Mouse (Mus musculus) MEL (cell line): ENCODE data around the gene Rab3a. TPM values are rescaled to one million over a fixed set of nuclear protein-coding genes. Genes with fewer than 3 reads are reported as not detected.

Experiments
- DNase-seq: peaks from one replicate; pipeline ENCODE4 v3.0.0; 2011; ENCODE audit warnings: low read depth, low spot score
- H3K27ac ChIP-seq: 2 replicates; pipeline ENCODE4 v1.5.1; 2012; ENCODE audit warnings: low read depth, mild to moderate bottlenecking, control low read depth, low read length, moderate library complexity; ENCODE audit not compliant: control insufficient read depth
- H3K27me3 ChIP-seq, 2 experiments: fragments of 150-350 bp in 1 of 2; sonication (generic) in 1 of 2; 2 replicates each; pipeline ENCODE4 v1.6.1; 2012; ENCODE audit warnings: low read length in 2 of 2, mild to moderate bottlenecking in 2 of 2, improper control_type of control experiment in 1 of 2, moderate library complexity in 1 of 2; ENCODE audit not compliant: insufficient read depth in 2 of 2, control insufficient read depth in 1 of 2
- H3K36me3 ChIP-seq, 2 experiments: 2 replicates each; pipeline ENCODE4 v1.6.1; 2012 to 2014; ENCODE audit warnings: low read length in 2 of 2, improper control_type of control experiment in 1 of 2, inconsistent platforms in 1 of 2, mild to moderate bottlenecking in 1 of 2; ENCODE audit not compliant: insufficient read depth in 2 of 2, control insufficient read depth in 1 of 2
- H3K4me1 ChIP-seq, 2 experiments: fragments of 150-350 bp in 1 of 2; sonication (generic) in 1 of 2; 2 replicates each; pipeline ENCODE4 v1.6.1; 2012; ENCODE audit warnings: low read length in 2 of 2, improper control_type of control experiment in 1 of 2, mild to moderate bottlenecking in 1 of 2; ENCODE audit not compliant: insufficient read depth in 2 of 2, control insufficient read depth in 1 of 2
- H3K4me3 ChIP-seq, 2 experiments: fragments of 150-350 bp in 1 of 2; sonication (generic) in 1 of 2; 2 replicates each; pipeline ENCODE4 v1.5.1; 2012; ENCODE audit warnings: low read depth in 2 of 2, low read length in 2 of 2, mild to moderate bottlenecking in 2 of 2, moderate library complexity in 2 of 2, control low read depth in 1 of 2, improper control_type of control experiment in 1 of 2; ENCODE audit not compliant: control insufficient read depth in 1 of 2, insufficient read depth in 1 of 2
- H3K79me2 ChIP-seq: 2 replicates; pipeline ENCODE4 v1.6.1; 2012; ENCODE audit warnings: mild to moderate bottlenecking, low read length, moderate library complexity; ENCODE audit not compliant: control insufficient read depth, poor library complexity, insufficient read depth
- H3K9ac ChIP-seq: 2 replicates; pipeline ENCODE4 v1.6.1; 2012; ENCODE audit warnings: low read depth, mild to moderate bottlenecking, control low read depth, low read length, moderate library complexity; ENCODE audit not compliant: control insufficient read depth, poor library complexity, severe bottlenecking
- H3K9me3 ChIP-seq: fragments of 150-350 bp; sonication (generic); replicated peaks from 2 replicates; pipeline ENCODE4 v1.6.1; 2012; ENCODE audit warnings: mild to moderate bottlenecking, low read length, improper control_type of control experiment, moderate library complexity; ENCODE audit not compliant: insufficient read depth
- BHLHE40 ChIP-seq: IDR thresholded peaks from 2 replicates; pipeline ENCODE4 v1.6.1; 2012; ENCODE audit warnings: low read depth, mild to moderate bottlenecking, inconsistent platforms, low read length, improper control_type of control experiment, borderline replicate concordance
- CHD2 ChIP-seq: IDR thresholded peaks from 2 replicates; pipeline ENCODE4 v1.6.1; 2011; ENCODE audit warnings: low read length, improper control_type of control experiment
- E2F4 ChIP-seq: IDR thresholded peaks from 2 replicates; pipeline ENCODE4 v1.6.1; 2011; ENCODE audit warnings: low read depth, low read length, improper control_type of control experiment, borderline replicate concordance
- ELF1 ChIP-seq: IDR thresholded peaks from 2 replicates; pipeline ENCODE4 v1.6.1; 2014; ENCODE audit warnings: low read depth, mild to moderate bottlenecking, inconsistent platforms, low read length, improper control_type of control experiment, moderate library complexity
- EP300 ChIP-seq, 2 experiments: IDR thresholded peaks; 2 replicates each; pipeline ENCODE4 v1.6.1; 2011; ENCODE audit warnings: improper control_type of control experiment in 2 of 2, low read length in 2 of 2, low read depth in 1 of 2, mild to moderate bottlenecking in 1 of 2
- ETS1 ChIP-seq: IDR thresholded peaks from 2 replicates; pipeline ENCODE4 v1.6.1; 2012; ENCODE audit warnings: low read depth, mild to moderate bottlenecking, inconsistent platforms, low read length, improper control_type of control experiment, moderate library complexity
- GATA1 ChIP-seq: IDR thresholded peaks from 2 replicates; pipeline ENCODE4 v1.6.1; 2011; ENCODE audit warnings: low read depth, low read length, improper control_type of control experiment
- MEF2A ChIP-seq: IDR thresholded peaks from 2 replicates; pipeline ENCODE4 v1.6.1; 2014; ENCODE audit warnings: low read depth, mild to moderate bottlenecking, inconsistent platforms, low read length, improper control_type of control experiment; ENCODE audit not compliant: poor library complexity, insufficient replicate concordance, severe bottlenecking; ENCODE audit errors: extremely low read depth
- NRF1 ChIP-seq: IDR thresholded peaks from 2 replicates; pipeline ENCODE4 v1.6.1; 2014; ENCODE audit warnings: low read depth, mild to moderate bottlenecking, inconsistent platforms, low read length, improper control_type of control experiment, moderate library complexity; ENCODE audit not compliant: poor library complexity, insufficient read depth, severe bottlenecking
- RAD21 ChIP-seq: IDR thresholded peaks from 2 replicates; pipeline ENCODE4 v1.6.1; 2011; ENCODE audit warnings: mild to moderate bottlenecking, low read depth, low read length, improper control_type of control experiment
- RCOR1 ChIP-seq: IDR thresholded peaks from 2 replicates; pipeline ENCODE4 v1.6.1; 2012; ENCODE audit warnings: low read depth, mild to moderate bottlenecking, inconsistent platforms, low read length, improper control_type of control experiment
- TAL1 ChIP-seq: IDR thresholded peaks from 2 replicates; pipeline ENCODE4 v1.6.1; 2012; ENCODE audit warnings: mild to moderate bottlenecking, inconsistent platforms, low read length, moderate library complexity, mixed read lengths
- TCF12 ChIP-seq: IDR thresholded peaks from 2 replicates; pipeline ENCODE4 v1.6.1; 2014; ENCODE audit warnings: low read depth, mild to moderate bottlenecking, inconsistent platforms, low read length, improper control_type of control experiment, moderate library complexity
- UBTF ChIP-seq: IDR thresholded peaks from 2 replicates; pipeline ENCODE4 v1.6.1; 2012; ENCODE audit warnings: low read depth, mild to moderate bottlenecking, inconsistent platforms, low read length, improper control_type of control experiment, moderate library complexity, borderline replicate concordance; ENCODE audit not compliant: insufficient read depth
- ZKSCAN1 ChIP-seq: IDR thresholded peaks from 2 replicates; pipeline ENCODE4 v1.6.1; 2012; ENCODE audit warnings: low read depth, mild to moderate bottlenecking, inconsistent platforms, low read length, improper control_type of control experiment, moderate library complexity
- ZMIZ1 ChIP-seq: IDR thresholded peaks from 2 replicates; pipeline ENCODE4 v1.6.1; 2012; ENCODE audit warnings: low read depth, mild to moderate bottlenecking, inconsistent platforms, low read length, improper control_type of control experiment, moderate library complexity
- polyA plus RNA-seq, 2 experiments: library from polyadenylated mRNA; stranded (reverse) in 1 of 2; unstranded in 1 of 2; fragments of >175 nt in 1 of 2; fragments of >200 nt in 1 of 2; gene quantifications; 2 replicates each; pipeline versions ENCODE4 v1.2.1 to v1.2.4; 2012; ENCODE audit warnings: low replicate concordance in 2 of 2, low read depth in 1 of 2; ENCODE audit not compliant: insufficient read length in 2 of 2, insufficient read depth in 1 of 2, missing spikeins in 1 of 2
- total RNA-seq: library from RNA; depleted of rRNA; stranded (reverse); fragments of 300-350 nt; gene quantifications from 2 replicates; pipeline ENCODE4 v1.2.3, GENCODE M21; 2012; rRNA removed

Gene Rab3a
- total and polyA plus RNA-seq, 3 experiments, result 1.8 to 5.6 TPM; not detected in 1

GRCm38 (mm10) chr8:70808239-70808638 is 53.8 kb downstream of the Rab3a start, which contains the start of gene Il12rb1:
Gene Il12rb1, plus strand, starts transcription at chr8:70808449.
- H3K4me3 ChIP-seq, result no peak within 1 kb of the TSS

More at GRCm38 (mm10) chr8:70808239-70808638, 53.8 kb downstream of the Rab3a start, which contains the start of gene Il12rb1:
- H3K9me3 ChIP-seq, result no peaks in the 10 kb centered on the region
- TF ChIP-seq RCOR1 (no peak), GATA1 (no peak), CHD2 (no peak), UBTF (no peak), ZKSCAN1 (no peak), TCF12 (no peak), RAD21 (no peak), NRF1 (no peak), TAL1 (no peak), E2F4 (no peak), MEF2A (no peak), ETS1 (no peak), BHLHE40 (no peak), ELF1 (no peak), ZMIZ1 (no peak), EP300 (IDR thresholded peaks at IDR 0.05; ENCODE audit: low read depth in 1 of 2, low read length in 2 of 2) (no peak)
- H3K9ac ChIP-seq, result no peak within 1 kb of the TSS
- H3K79me2 ChIP-seq, result no peaks in the 10 kb centered on the region; the same call in 1 of the 2 replicates
- DNase-seq, result no peak
- H3K27me3 ChIP-seq, result no peaks in the 10 kb centered on the region
- no peak within 1 kb of the TSS for H3K27ac ChIP-seq
- H3K36me3 ChIP-seq, result peaks cover 0 to 4% of the 10 kb centered on the region in 2 experiments; a peak in 1 of 4 replicates
- peaks cover 0 to 14% of the 10 kb centered on the region in 2 experiments; a peak in 3 of 4 replicates for H3K4me1 ChIP-seq

Other genes with a start within 250 kb of the Rab3a start
- gene Rex1bd, start 247.9 kb upstream of the Rab3a start, total RNA-seq, result 200 and 204 TPM in 2 replicates
- gene Rex1bd, start 247.9 kb upstream of the Rab3a start, polyA plus RNA-seq, result 100 to 1,000 TPM in 1 of 2 experiments, not detected in 1; 145 TPM
- 3,582 and 3,633 TPM in 2 replicates for gene Uba52, start 243.9 kb upstream of the Rab3a start, total RNA-seq
- 1,000 to 10,000 TPM in 1 of 2 experiments, not detected in 1; 2,814 TPM for gene Uba52, start 243.9 kb upstream of the Rab3a start, polyA plus RNA-seq
- 212 and 215 TPM in 2 replicates for gene Fkbp8, start 227.0 kb upstream of the Rab3a start, total RNA-seq
- gene Fkbp8, start 227.0 kb upstream of the Rab3a start, polyA plus RNA-seq, result 100 to 1,000 TPM in 1 of 2 experiments, not detected in 1; 349 TPM
- gene Kxd1, start 226.7 kb upstream of the Rab3a start, total RNA-seq, result 49.1 and 54.4 TPM in 2 replicates
- 10 to 100 TPM in 1 of 2 experiments, not detected in 1; 77.4 TPM for gene Kxd1, start 226.7 kb upstream of the Rab3a start, polyA plus RNA-seq
- gene Ell, start 215.2 kb upstream of the Rab3a start, total RNA-seq, result 10.8 and 12.4 TPM in 2 replicates
- gene Ell, start 215.2 kb upstream of the Rab3a start, polyA plus RNA-seq, result 10 to 100 TPM in 1 of 2 experiments, not detected in 1; 25.9 TPM
- 84.1 and 90.9 TPM in 2 replicates for gene Isyna1, start 160.3 kb upstream of the Rab3a start, total RNA-seq
- gene Isyna1, start 160.3 kb upstream of the Rab3a start, polyA plus RNA-seq, result 100 to 1,000 TPM in 1 of 2 experiments, not detected in 1; 189 TPM
- 80.2 and 84.9 TPM in 2 replicates for gene Ssbp4, start 145.8 kb upstream of the Rab3a start, total RNA-seq
- gene Ssbp4, start 145.8 kb upstream of the Rab3a start, polyA plus RNA-seq, result 100 to 1,000 TPM in 1 of 2 experiments, not detected in 1; 212 TPM
- 0.20 and 0.39 TPM in 2 replicates for gene Lrrc25, start 138.5 kb upstream of the Rab3a start, total RNA-seq
- gene Lrrc25, start 138.5 kb upstream of the Rab3a start, polyA plus RNA-seq, result 1 to 10 TPM in 1 of 2 experiments, not detected in 1; 1.1 TPM
- gene Gdf15, start 122.2 kb upstream of the Rab3a start, total RNA-seq, result 0.15 and 1.8 TPM in 2 replicates
- under 1 TPM in 1 of 2 experiments, not detected in 1; 0.63 TPM for gene Gdf15, start 122.2 kb upstream of the Rab3a start, polyA plus RNA-seq
- 12.6 and 13.7 TPM in 2 replicates for gene Pgpep1, start 94.3 kb upstream of the Rab3a start, total RNA-seq
- gene Pgpep1, start 94.3 kb upstream of the Rab3a start, polyA plus RNA-seq, result 10 to 100 TPM in 1 of 2 experiments, not detected in 1; 19.5 TPM
- gene Lsm4, start 81.4 kb upstream of the Rab3a start, total RNA-seq, result 152 and 172 TPM in 2 replicates
- 1,000 to 10,000 TPM in 1 of 2 experiments, 100 to 1,000 TPM in 1; 514 to 2,024 TPM for gene Lsm4, start 81.4 kb upstream of the Rab3a start, polyA plus RNA-seq
- 11.1 and 16.5 TPM in 2 replicates for gene Jund, start 55.7 kb upstream of the Rab3a start, total RNA-seq
- gene Jund, start 55.7 kb upstream of the Rab3a start, polyA plus RNA-seq, result 10 to 100 TPM in 1 of 2 experiments, not detected in 1; 18.8 TPM
- 0.03 TPM in 1 of 2 replicates, not detected in the other for gene Iqcn, start 51.2 kb upstream of the Rab3a start, total RNA-seq
- not detected for gene Iqcn, start 51.2 kb upstream of the Rab3a start, polyA plus RNA-seq
- gene Gm3336, start 36.1 kb upstream of the Rab3a start, total RNA-seq, result 0.19 and 0.20 TPM in 2 replicates
- under 1 TPM in 1 of 2 experiments, not detected in 1; 0.72 TPM for gene Gm3336, start 36.1 kb upstream of the Rab3a start, polyA plus RNA-seq
- gene Pde4c, start 31.0 kb upstream of the Rab3a start, total RNA-seq, result 0.65 and 0.75 TPM in 2 replicates
- gene Pde4c, start 31.0 kb upstream of the Rab3a start, polyA plus RNA-seq, result 1 to 10 TPM in 1 of 2 experiments, not detected in 1; 3.0 TPM
- gene Mpv17l2, start 6.3 kb downstream of the Rab3a start, total RNA-seq, result 41.9 and 52.8 TPM in 2 replicates
- 100 to 1,000 TPM in 1 of 2 experiments, not detected in 1; 102 TPM for gene Mpv17l2, start 6.3 kb downstream of the Rab3a start, polyA plus RNA-seq
- 23.7 and 25.4 TPM in 2 replicates for gene Pik3r2, start 22.0 kb downstream of the Rab3a start, total RNA-seq
- gene Pik3r2, start 22.0 kb downstream of the Rab3a start, polyA plus RNA-seq, result 10 to 100 TPM in 1 of 2 experiments, not detected in 1; 37.8 TPM
- 10.4 and 13.5 TPM in 2 replicates for gene Mast3, start 50.4 kb downstream of the Rab3a start, total RNA-seq
- 10 to 100 TPM in 1 of 2 experiments, not detected in 1; 54.7 TPM for gene Mast3, start 50.4 kb downstream of the Rab3a start, polyA plus RNA-seq
- 1.2 and 1.4 TPM in 2 replicates for gene Il12rb1, start 53.8 kb downstream of the Rab3a start, total RNA-seq
- gene Il12rb1, start 53.8 kb downstream of the Rab3a start, polyA plus RNA-seq, result 1 to 10 TPM in 1 of 2 experiments, not detected in 1; 2.2 TPM
- gene Arrdc2, start 85.0 kb downstream of the Rab3a start, total RNA-seq, result 10.0 and 13.1 TPM in 2 replicates
- gene Arrdc2, start 85.0 kb downstream of the Rab3a start, polyA plus RNA-seq, result 10 to 100 TPM in 1 of 2 experiments, not detected in 1; 22.5 TPM
- 7.3 and 8.9 TPM in 2 replicates for gene Kcnn1, start 108.6 kb downstream of the Rab3a start, total RNA-seq
- 10 to 100 TPM in 1 of 2 experiments, not detected in 1; 10.7 TPM for gene Kcnn1, start 108.6 kb downstream of the Rab3a start, polyA plus RNA-seq
- 47.5 and 47.6 TPM in 2 replicates for gene Ccdc124, start 119.3 kb downstream of the Rab3a start, total RNA-seq
- 10 to 100 TPM in 1 of 2 experiments, not detected in 1; 87.1 TPM for gene Ccdc124, start 119.3 kb downstream of the Rab3a start, polyA plus RNA-seq
- 0.12 and 0.13 TPM in 2 replicates for gene Slc5a5, start 138.1 kb downstream of the Rab3a start, total RNA-seq
- under 1 TPM in 1 of 2 experiments, not detected in 1; 0.36 TPM for gene Slc5a5, start 138.1 kb downstream of the Rab3a start, polyA plus RNA-seq
- gene Rpl18a, start 142.7 kb downstream of the Rab3a start, total RNA-seq, result 4,999 and 5,671 TPM in 2 replicates
- gene Rpl18a, start 142.7 kb downstream of the Rab3a start, polyA plus RNA-seq, result 1,000 to 10,000 TPM in 1 of 2 experiments, not detected in 1; 5,399 TPM
- gene Map1s, start 151.3 kb downstream of the Rab3a start, total RNA-seq, result 41.0 and 53.3 TPM in 2 replicates
- 10 to 100 TPM in 1 of 2 experiments, not detected in 1; 51.0 TPM for gene Map1s, start 151.3 kb downstream of the Rab3a start, polyA plus RNA-seq